In the genomic region with DNA sequence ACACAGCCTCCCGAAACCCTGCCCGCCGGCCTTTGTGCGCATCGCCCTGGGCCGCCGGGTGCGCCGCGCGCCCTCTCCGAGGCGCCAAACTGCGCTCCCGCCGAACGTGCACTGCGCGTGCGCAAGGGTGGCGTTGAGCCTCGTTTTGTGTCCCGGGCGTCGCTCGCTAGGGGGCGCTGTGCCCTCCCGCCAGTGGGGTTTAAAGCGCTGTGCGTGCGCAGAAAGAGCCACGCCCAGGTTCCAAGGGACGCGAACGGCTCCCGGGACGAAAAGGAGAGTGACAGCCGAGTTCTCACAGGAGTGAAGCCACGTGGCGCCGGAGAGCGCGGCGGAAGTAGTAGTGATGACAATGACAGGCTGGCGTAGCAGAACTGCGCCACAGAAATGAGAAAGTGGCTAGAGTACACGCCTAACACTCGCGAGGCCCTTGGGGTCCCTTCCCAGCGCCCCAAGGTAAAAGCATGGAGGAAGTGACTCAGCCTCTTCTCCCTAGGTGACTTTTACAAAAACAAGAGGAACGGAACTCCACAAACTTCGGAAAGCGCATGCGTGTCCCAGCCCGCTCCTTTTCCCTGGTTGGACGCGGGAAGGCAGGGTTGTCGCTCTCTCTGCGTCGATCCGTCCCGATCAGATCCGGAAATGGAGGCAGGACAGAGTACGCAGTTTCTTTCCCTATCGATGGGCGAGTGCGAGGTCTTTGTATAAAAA, we compare ENCODE assay signal across 8 mouse cellular contexts. TPM values are rescaled to one million over a fixed set of nuclear protein-coding genes. Genes with fewer than 3 reads are reported as not detected.
DNase-seq lines count a peak whose midpoint lies in the region; ATAC-seq lines count a peak whose summit lies in the region.

No protein-coding gene starts in this region.

- H3K27ac ChIP-seq in hindbrain, embryonic 15.5 days (replicated peaks): peak overlapping the region; percentile 98

- H3K36me3 ChIP-seq in hindbrain, embryonic 15.5 days: no peaks in the 10 kb centered on the region

- DNase-seq in T-cell, adult 2 months (ENCODE audit: low spot score): peak; percentile 99
- peak; percentile 99 to 100 for DNase-seq in cerebellum, postnatal 36 days
- peak; percentile 99 to 100 for DNase-seq in frontal cortex, postnatal 36 days (ENCODE audit: low spot score in 2 of 2)
- peak; percentile 98 for DNase-seq in left cerebral cortex, adult 11 months (ENCODE audit: low spot score)
- DNase-seq in lung, postnatal 4 days: peak; percentile 99 to 100
- peak; percentile 99 for DNase-seq in retina, postnatal 7 days (ENCODE audit: low read depth, low spot score)
- DNase-seq in urinary bladder, adult 2 months (ENCODE audit: low spot score): peak; percentile 100

- H3K9ac ChIP-seq in hindbrain, embryonic 15.5 days: peak overlapping the region; percentile 62

- H3K4me1 ChIP-seq in hindbrain, embryonic 15.5 days (replicated peaks): peaks cover 14% of the 10 kb centered on the region

- under 1% methylated on average over 67 of the region's 67 CpGs for WGBS in hindbrain, embryonic 15.5 days

- H3K27me3 ChIP-seq in hindbrain, embryonic 15.5 days: no peaks in the 10 kb centered on the region

- H3K4me3 ChIP-seq in hindbrain, embryonic 15.5 days: peak overlapping the region; percentile 57

- H3K9me3 ChIP-seq in hindbrain, embryonic 15.5 days: no peaks in the 10 kb centered on the region

- H3K4me2 ChIP-seq in hindbrain, embryonic 15.5 days: peak overlapping the region; percentile 81

- ATAC-seq in hindbrain, embryonic 15.5 days (ENCODE audit: low FRiP score, low read depth): peak; percentile 94

RNA-seq across cellular contexts. Expression of a gene that starts 17.7 kb away (rescaled TPM):
- 13.5 and 16.9 TPM in 2 replicates for polyA plus RNA-seq in hindbrain, embryonic 15.5 days (2015; fragmentation: Nextera tagmentation; extraction: Ambion mirVana)
- 2.0 and 2.1 TPM in 2 replicates for polyA plus RNA-seq in urinary bladder, adult 2 months (2012; rRNA removed)

RNA-seq across cellular contexts. Expression of a gene that starts 20.6 kb away (rescaled TPM):
- polyA plus RNA-seq in hindbrain, embryonic 15.5 days (2015; fragmentation: Nextera tagmentation; extraction: Ambion mirVana): 270 and 273 TPM in 2 replicates
- 285 and 328 TPM in 2 replicates for polyA plus RNA-seq in urinary bladder, adult 2 months (2012; rRNA removed)

RNA-seq across cellular contexts. Expression of a gene that starts 38.6 kb away (rescaled TPM):
- 133 and 137 TPM in 2 replicates for polyA plus RNA-seq in hindbrain, embryonic 15.5 days (2015; fragmentation: Nextera tagmentation; extraction: Ambion mirVana)
- 54.9 and 58.8 TPM in 2 replicates for polyA plus RNA-seq in urinary bladder, adult 2 months (2012; rRNA removed)

RNA-seq across cellular contexts. Expression of a gene that starts 57.9 kb away (rescaled TPM):
- 2.4 and 3.9 TPM in 2 replicates for polyA plus RNA-seq in hindbrain, embryonic 15.5 days (2015; fragmentation: Nextera tagmentation; extraction: Ambion mirVana)
- 5.7 and 7.0 TPM in 2 replicates for polyA plus RNA-seq in urinary bladder, adult 2 months (2012; rRNA removed)

Comparison
In these comparisons a context has a peak if more than half of its experiments do, and no peak if none do; other contexts are left out.
1. Peak in every context shown above with its lines: DNase-seq, ATAC-seq, H3K4me3 ChIP-seq and H3K27ac ChIP-seq.